Mouse (Mus musculus) embryonic facial prominence, embryonic 11.5 days (tissue): Measurements from ENCODE around the gene Rnf115. TPM values are rescaled to one million over a fixed set of nuclear protein-coding genes. Genes with fewer than 3 reads are reported as not detected.
"Not testable (repeated sequence)": the region's sequence is repeated elsewhere in the genome, so short reads cannot be mapped to it uniquely, and the experiment has no call there.

ENCODE experiments used
- ATAC-seq: fragments of 200-750 bp; cut with Nextera tagmentation; replicated peaks from 2 replicates; pipeline ENCODE4 v1.8.0; 2017; ENCODE audit warnings: low read depth; ENCODE audit not compliant: insufficient number of reproducible peaks, low FRiP score, low TSS enrichment
- DNase-seq: peaks from one replicate; pipeline ENCODE4 v3.0.0-alpha.2; 2015; ENCODE audit warnings: low spot score
- H3K27ac ChIP-seq: fragments of 300-500 bp; sonication (generic); replicated peaks from 2 replicates; pipeline ENCODE4 v1.5.1; 2014; ENCODE audit warnings: mild to moderate bottlenecking, low read depth, low read length, control low read depth
- H3K27me3 ChIP-seq: fragments of 300-500 bp; sonication (generic); 2 replicates; pipeline ENCODE4 v1.6.1; 2014; ENCODE audit warnings: mild to moderate bottlenecking, low read length, moderate library complexity, mixed read lengths; ENCODE audit not compliant: control insufficient read depth, insufficient read depth
- H3K36me3 ChIP-seq: fragments of 300-500 bp; sonication (generic); replicated peaks from 2 replicates; pipeline ENCODE4 v1.6.1; 2014; ENCODE audit warnings: low read depth, mild to moderate bottlenecking, low read length, moderate library complexity, mixed read lengths; ENCODE audit not compliant: control insufficient read depth, insufficient read depth
- H3K4me1 ChIP-seq: fragments of 300-500 bp; sonication (generic); 2 replicates; pipeline ENCODE4 v1.6.1; 2014; ENCODE audit warnings: low read length, mixed read lengths; ENCODE audit not compliant: control insufficient read depth, insufficient read depth
- H3K4me2 ChIP-seq: fragments of 300-500 bp; sonication (generic); 2 replicates; pipeline ENCODE4 v1.6.1; 2014; ENCODE audit warnings: low read depth, mild to moderate bottlenecking, control low read depth, low read length, moderate library complexity
- H3K4me3 ChIP-seq: fragments of 300-500 bp; sonication (generic); 2 replicates; pipeline ENCODE4 v1.5.1; 2014; ENCODE audit warnings: low read depth, low read length, control low read depth
- H3K9ac ChIP-seq: fragments of 300-500 bp; sonication (generic); replicated peaks from 2 replicates; pipeline ENCODE4 v1.6.1; 2014; ENCODE audit warnings: mild to moderate bottlenecking, control low read depth, low read length
- H3K9me3 ChIP-seq: fragments of 300-500 bp; sonication (generic); replicated peaks from 2 replicates; pipeline ENCODE4 v1.6.1; 2016; ENCODE audit warnings: mild to moderate bottlenecking, low read length, inconsistent platforms, mixed read lengths; ENCODE audit not compliant: control insufficient read depth
- WGBS: fragments of 180-500 bp; shearing (Covaris S2); extraction: QIAGEN DNeasy Blood & Tissue Kit; methylation state at CpG from one replicate; pipeline ENCODE4 v1.1.7; 2014; 5-methylcytosine and 5-hydroxymethylcytosine counted together
- polyA plus RNA-seq: library from polyadenylated mRNA; unstranded; fragments of >200 nt; fragmentation: Nextera tagmentation; extraction: Ambion mirVana; gene quantifications from 2 replicates; pipeline ENCODE4 v1.2.1, GENCODE M21; 2014

Rnf115 gene
- polyA plus RNA-seq, 1 experiment from 2014 or later = 85.1 TPM

DNA sequence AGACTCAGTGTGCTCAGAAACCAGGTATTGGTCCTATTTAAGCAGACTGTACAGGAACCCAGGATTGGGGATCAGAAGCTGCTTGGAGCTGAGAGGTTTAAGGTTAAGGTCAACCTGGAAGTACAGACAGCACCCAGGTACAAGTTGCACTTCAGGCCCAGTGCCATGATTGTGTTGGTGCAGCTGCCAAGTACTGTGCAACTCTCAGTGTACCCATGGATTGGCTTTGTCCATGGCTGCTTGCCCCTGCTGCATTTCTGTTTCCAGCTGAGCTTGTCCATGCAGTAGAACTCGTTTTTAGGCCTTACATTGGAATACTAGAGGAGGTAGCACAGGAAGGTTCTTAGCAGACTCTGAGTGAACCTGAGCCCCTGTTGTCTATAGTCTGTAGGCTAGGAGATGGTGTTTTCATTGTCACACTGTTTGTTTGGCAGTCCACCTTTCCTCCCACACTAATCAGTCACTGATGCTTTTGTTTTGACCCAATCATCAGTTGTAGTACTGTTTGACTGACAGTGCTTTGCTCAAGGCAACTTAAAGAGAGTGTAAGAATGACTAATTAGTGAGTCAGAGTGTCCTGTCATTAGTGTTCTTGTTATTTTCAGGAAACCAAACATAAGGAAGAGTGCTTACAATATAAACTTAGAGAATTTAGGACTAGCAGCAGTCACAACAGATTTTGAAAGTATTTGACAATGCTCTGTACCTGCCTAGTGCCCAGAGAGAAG lies 9.7 kb downstream of the Rnf115 start:
- Histone ChIP-seq H3K4me3 (no peak overlapping the region), H3K9ac (no peak overlapping the region), H3K9me3 (no peaks in the 10 kb centered on the region), H3K27ac (no peak overlapping the region), H3K27me3 (no peaks in the 10 kb centered on the region), H3K4me1 (no peaks in the 10 kb centered on the region), H3K36me3 (no peaks in the 10 kb centered on the region), H3K4me2 (no peak overlapping the region)
- 53% methylated on average over 1 of the region's 1 CpGs for whole genome bisulfite sequencing
- ATAC-seq (no peak), DNase-seq (no peak)

DNA sequence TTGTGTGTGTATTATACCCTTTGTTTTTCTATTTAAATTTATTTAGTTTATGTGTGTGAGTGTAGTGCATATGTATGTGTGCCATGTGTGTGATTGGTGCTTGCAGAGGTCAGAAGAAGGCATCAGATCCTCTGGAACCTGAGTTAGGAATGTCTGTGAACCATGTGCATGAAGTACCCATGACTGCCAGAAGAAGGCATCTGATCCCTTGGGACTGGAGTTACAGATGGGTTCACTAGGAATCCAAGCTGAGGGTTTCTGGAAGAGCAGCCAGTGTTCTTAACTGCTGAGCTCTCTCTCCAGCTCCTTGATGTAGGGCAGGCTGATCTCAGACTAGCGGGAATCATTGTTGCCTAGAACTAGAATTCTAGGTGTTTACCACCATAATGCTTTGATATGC lies 10.5 kb downstream of the Rnf115 start:
- ATAC-seq = no peak
- H3K36me3 ChIP-seq = no peaks in the 10 kb centered on the region
- 76% methylated on average over 1 of the region's 1 CpGs for WGBS
- H3K4me3 ChIP-seq = no peak overlapping the region
- H3K27me3 ChIP-seq = no peaks in the 10 kb centered on the region
- no peaks in the 10 kb centered on the region for H3K4me1 ChIP-seq
- H3K4me2 ChIP-seq = no peak overlapping the region
- no peak overlapping the region for H3K9ac ChIP-seq
- DNase-seq = no peak
- no peaks in the 10 kb centered on the region for H3K9me3 ChIP-seq
- no peak overlapping the region for H3K27ac ChIP-seq

- not testable (repeated sequence) for DNase-seq, H3K9ac ChIP-seq, H3K9me3 ChIP-seq, ATAC-seq, H3K4me2 ChIP-seq, H3K4me3 ChIP-seq, H3K4me1 ChIP-seq, H3K36me3 ChIP-seq, H3K27me3 ChIP-seq, H3K27ac ChIP-seq
These were observed 12.8 kb downstream of the Rnf115 start for GRCm38 (mm10) chr3:96740279-96740678.

DNA sequence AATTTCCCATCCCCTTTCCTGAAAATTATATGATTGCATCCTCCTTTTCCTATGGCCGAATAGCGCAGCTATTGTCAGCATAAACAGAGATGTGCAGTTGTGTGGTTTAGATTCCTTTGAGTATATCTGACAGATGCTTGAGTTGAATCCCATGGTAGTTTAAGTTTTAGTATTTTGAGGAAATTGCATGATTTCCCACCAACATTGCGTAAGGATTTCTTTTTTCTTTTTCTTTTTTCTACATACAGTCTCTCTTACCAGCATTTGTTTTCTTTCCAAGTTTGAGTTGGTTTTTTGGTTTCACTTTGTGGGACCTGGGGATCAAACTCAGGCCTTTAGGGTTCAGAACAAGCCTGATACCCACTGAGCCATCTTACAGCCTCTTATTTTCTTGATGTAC lies 16.9 kb downstream of the Rnf115 start:
- Histone ChIP-seq H3K27ac (no peak overlapping the region), H3K4me2 (no peak overlapping the region), H3K27me3 (no peaks in the 10 kb centered on the region), H3K4me3 (no peak overlapping the region), H3K4me1 (no peaks in the 10 kb centered on the region), H3K9me3 (no peaks in the 10 kb centered on the region), H3K36me3 (no peaks in the 10 kb centered on the region), H3K9ac (no peak overlapping the region)
- ATAC-seq (no peak), DNase-seq (no peak)
- WGBS = 91% methylated on average over 3 of the region's 3 CpGs

GRCm38 (mm10) chr3:96746829-96747228 lies 19.4 kb downstream of the Rnf115 start:
- H3K4me2 ChIP-seq = no peak overlapping the region
- DNase-seq (peak; percentile 12), ATAC-seq (no peak)
- whole genome bisulfite sequencing = 43% methylated on average over 1 of the region's 1 CpGs
- no peaks in the 10 kb centered on the region for H3K9me3 ChIP-seq
- no peaks in the 10 kb centered on the region for H3K27me3 ChIP-seq
- no peaks in the 10 kb centered on the region for H3K36me3 ChIP-seq
- H3K4me1 ChIP-seq = no peaks in the 10 kb centered on the region
- no peak overlapping the region for H3K4me3 ChIP-seq
- H3K27ac ChIP-seq = no peak overlapping the region
- no peak overlapping the region for H3K9ac ChIP-seq

DNA sequence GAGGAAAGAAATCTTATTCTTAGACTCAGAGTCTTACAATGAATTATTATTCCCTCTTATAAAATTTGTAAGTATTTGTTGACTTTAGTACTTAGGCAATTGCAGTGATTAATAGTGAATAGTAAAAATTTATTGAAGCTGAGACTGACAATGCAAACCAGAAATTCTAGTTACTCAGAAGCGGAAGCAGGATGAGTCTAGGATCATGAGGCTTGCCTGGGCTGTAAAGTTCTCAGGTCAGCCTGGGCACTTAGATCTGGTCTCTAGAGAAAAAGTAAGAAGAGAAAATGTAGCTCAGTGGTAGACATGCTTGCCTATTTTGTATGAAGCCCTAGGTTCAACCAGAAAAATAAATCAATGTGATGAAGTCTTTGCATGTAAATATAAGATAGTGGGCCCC lies 28.5 kb downstream of the Rnf115 start:
- DNase-seq = no peak
- no peaks in the 10 kb centered on the region for H3K9me3 ChIP-seq
- H3K27me3 ChIP-seq = no peaks in the 10 kb centered on the region
- H3K9ac ChIP-seq = no peak overlapping the region
- no peak overlapping the region for H3K4me3 ChIP-seq
- 95% methylated on average over 1 of the region's 1 CpGs for WGBS
- H3K27ac ChIP-seq = no peak overlapping the region
- no peak for ATAC-seq
- no peak overlapping the region for H3K4me2 ChIP-seq
- H3K36me3 ChIP-seq = no peaks in the 10 kb centered on the region
- no peaks in the 10 kb centered on the region for H3K4me1 ChIP-seq

DNA sequence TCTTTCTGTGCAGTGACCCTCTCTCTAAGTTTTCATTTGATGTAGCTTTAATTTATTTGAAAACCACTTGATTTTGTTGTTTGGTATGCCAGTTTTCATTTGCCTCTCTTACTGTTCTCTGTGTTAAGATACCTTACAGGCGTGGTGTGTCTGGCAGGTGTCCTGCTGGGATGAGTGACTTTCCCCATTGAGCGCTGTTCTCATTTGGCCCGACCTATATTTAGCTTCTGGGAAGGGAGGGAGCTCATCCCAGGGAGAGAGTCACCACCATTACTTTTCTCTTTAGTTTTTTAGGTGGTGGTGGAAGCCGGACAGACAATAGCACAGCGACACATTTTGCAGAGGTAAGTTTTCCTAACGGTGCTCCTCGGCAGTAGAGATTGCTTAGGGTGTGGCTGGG lies 30.2 kb downstream of the Rnf115 start:
- Histone ChIP-seq H3K4me1 (no peaks in the 10 kb centered on the region), H3K27me3 (no peaks in the 10 kb centered on the region), H3K9me3 (no peaks in the 10 kb centered on the region), H3K36me3 (no peaks in the 10 kb centered on the region), H3K4me3 (no peak overlapping the region), H3K4me2 (no peak overlapping the region), H3K27ac (no peak overlapping the region), H3K9ac (no peak overlapping the region)
- DNase-seq (no peak), ATAC-seq (no peak)
- WGBS = 68% methylated on average over 7 of the region's 7 CpGs

DNA sequence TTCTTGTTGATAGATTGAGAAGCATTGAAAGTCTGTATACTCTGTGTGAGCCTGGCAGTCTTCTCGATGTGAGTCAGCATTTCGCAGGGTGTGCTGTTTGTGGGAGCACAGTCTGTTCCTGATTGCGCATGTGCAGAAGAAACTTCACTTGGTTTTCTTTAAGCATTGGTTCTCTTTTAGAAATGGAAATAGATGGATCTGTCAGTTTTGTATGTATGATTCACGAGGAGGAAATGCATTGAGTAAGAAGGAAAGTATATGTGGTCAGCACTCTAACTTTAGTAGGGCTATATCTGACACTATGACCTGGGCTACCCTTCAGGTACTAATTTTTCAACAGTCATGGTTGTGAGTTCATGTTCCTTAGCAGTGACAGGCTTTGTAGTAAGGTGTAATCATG lies 32.2 kb downstream of the Rnf115 start:
- Histone ChIP-seq H3K9me3 (no peaks in the 10 kb centered on the region), H3K9ac (no peak overlapping the region), H3K4me3 (no peak overlapping the region), H3K4me1 (no peaks in the 10 kb centered on the region), H3K27ac (no peak overlapping the region), H3K27me3 (no peaks in the 10 kb centered on the region), H3K4me2 (no peak overlapping the region), H3K36me3 (no peaks in the 10 kb centered on the region)
- ATAC-seq (no peak), DNase-seq (no peak)
- 89% methylated on average over 4 of the region's 4 CpGs for WGBS
